Mouse (Mus musculus) E14TG2a.4 (cell line): ENCODE results near the gene Olfr332.

Experiments used
- CTCF ChIP-seq: conservative IDR thresholded peaks from 2 replicates; pipeline ENCODE4 v1.5.1; 2014; ENCODE audit warnings: low read length
- NANOG ChIP-seq: IDR thresholded peaks from 2 replicates; pipeline ENCODE4 v1.6.1; 2014; ENCODE audit warnings: borderline replicate concordance, low read length, mixed read lengths

DNA sequence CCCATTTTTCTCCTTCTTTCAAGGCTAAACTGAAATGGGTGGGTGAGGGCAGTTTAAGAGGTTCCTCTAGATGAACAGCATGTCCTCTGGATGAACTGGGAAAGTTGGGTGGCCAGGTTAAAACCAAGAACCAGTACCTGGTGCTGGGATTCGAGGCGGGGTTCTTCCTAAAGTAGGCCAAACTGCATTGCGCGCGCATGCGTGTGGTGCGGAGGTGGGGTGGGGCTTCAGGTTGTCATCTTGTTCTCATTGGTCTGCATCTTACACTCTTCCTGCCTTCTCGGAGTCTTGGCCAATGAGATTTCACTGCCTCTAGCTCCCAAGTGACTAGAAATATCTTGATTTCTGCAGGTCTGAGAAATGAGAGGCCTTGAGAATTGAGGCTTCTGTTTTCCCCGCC, 39.6 kb downstream of the Olfr332 start, which contains the start of gene Lypd9:
- no peak for TF ChIP-seq CTCF
- no peak for TF ChIP-seq NANOG
